ENCODE assay signal across 16 mouse cellular contexts in the genomic region with DNA sequence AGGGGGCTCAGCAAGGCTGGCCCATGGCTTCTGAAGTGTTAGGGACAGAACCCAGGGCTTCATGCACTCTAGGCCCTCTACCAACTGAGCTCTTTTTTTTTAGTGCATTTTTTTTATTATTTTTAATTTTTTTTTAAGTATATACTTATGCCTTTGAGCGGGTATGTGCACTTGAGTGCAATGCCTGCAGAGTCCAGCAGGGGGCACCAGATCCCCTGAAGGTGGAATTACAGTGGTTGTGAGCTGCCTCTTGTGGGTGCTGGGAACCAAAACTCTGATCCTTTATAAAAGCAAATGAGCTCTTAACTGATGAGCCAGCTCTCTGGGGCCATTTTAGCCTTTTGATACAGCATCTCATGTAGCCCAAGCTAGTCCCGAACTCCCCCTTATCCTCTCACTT. TPM values are rescaled to one million over a fixed set of nuclear protein-coding genes. Genes with fewer than 3 reads are reported as not detected.
A peak's percentile ranks its signal among the peaks of the same experiment; 100 is the strongest.
DNase-seq lines count a peak whose midpoint lies in the region; ATAC-seq and TF ChIP-seq lines count a peak whose summit lies in the region.
"Had no signal": no experiment of that assay in that cellular context is flagged by ENCODE, and none has a peak within 500 bp of the region (broad histone marks: within the 10 kb centered on the region; RNA-seq: fewer than 3 reads in every experiment).

No protein-coding gene starts in this region.

- no peaks in the 10 kb centered on the region for H3K27me3 ChIP-seq in E14TG2a.4 (ENCODE audit: insufficient read depth, low read length)
- no peaks in the 10 kb centered on the region for H3K27me3 ChIP-seq in G1E (ENCODE audit: insufficient read depth, low read length)
- H3K27me3 ChIP-seq in small intestine, adult 2 months (ENCODE audit: control insufficient read depth, insufficient read depth, low read length) = no peaks in the 10 kb centered on the region
- H3K27me3 ChIP-seq: embryonic facial prominence, embryonic 12.5 days; limb, embryonic 13.5 days had no signal

- TF ChIP-seq CTCF in layer of hippocampus, adult 2 months (conservative IDR thresholded peaks at IDR 0.05) = peak; percentile 67
- TF ChIP-seq CTCF in E14TG2a.4 (conservative IDR thresholded peaks at IDR 0.05; ENCODE audit: low read length) = peak; percentile 82
- TF ChIP-seq CTCF in G1E (IDR thresholded peaks at IDR 0.05; ENCODE audit: low read depth, low read length) = 0 out of 2 replicates have a peak, but pooled peaks have one; percentile 9
- TF ChIP-seq CTCF in small intestine, adult 2 months (IDR thresholded peaks at IDR 0.05; ENCODE audit: extremely low read depth, insufficient read length, insufficient replicate concordance, low read depth, low read length) = peak; percentile 41; the same call in 1 of the 2 replicates

- 96% methylated on average over 2 of the region's 2 CpGs for WGBS in small intestine, adult 2 months

- TF ChIP-seq POLR2A in small intestine, adult 2 months (IDR thresholded peaks at IDR 0.05; ENCODE audit: low read depth, low read length) = no peak

- H3K27ac ChIP-seq in layer of hippocampus, adult 2 months = no peak overlapping the region
- H3K27ac ChIP-seq in small intestine, adult 2 months (ENCODE audit: insufficient read depth, low read depth, low read length) = no peak overlapping the region
- H3K27ac ChIP-seq: embryonic facial prominence, embryonic 12.5 days; forebrain, embryonic 10.5 days; limb, embryonic 13.5 days had no signal

- no peak overlapping the region for H3K4me3 ChIP-seq in layer of hippocampus, adult 2 months
- H3K4me3 ChIP-seq in E14TG2a.4 (replicated peaks; ENCODE audit: low read length) = no peak overlapping the region
- H3K4me3 ChIP-seq in G1E (ENCODE audit: low read depth, low read length) = no peak overlapping the region
- no peak overlapping the region for H3K4me3 ChIP-seq in small intestine, adult 2 months (ENCODE audit: low read depth, low read length)
- H3K4me3 ChIP-seq: embryonic facial prominence, embryonic 12.5 days; forebrain, embryonic 10.5 days; limb, embryonic 13.5 days had no signal

- H3K9me3 ChIP-seq in E14TG2a.4 (ENCODE audit: low read length) = peaks cover 10% of the 10 kb centered on the region
- H3K9me3 ChIP-seq in G1E (replicated peaks) = peaks cover 6% of the 10 kb centered on the region
- H3K9me3 ChIP-seq: embryonic facial prominence, embryonic 12.5 days had no signal

- no peak for ATAC-seq in G1E (ENCODE audit: extremely low read depth, insufficient number of reproducible peaks, low FRiP score, poor library complexity, severe bottlenecking)
- ATAC-seq: inflammation-experienced regulatory T-cells, adult 6 months had no signal

- H3K4me1 ChIP-seq in E14TG2a.4 (replicated peaks; ENCODE audit: low read depth, low read length) (peaks cover 62% of the 10 kb centered on the region), G1E (ENCODE audit: insufficient read depth, low read depth, low read length) (peaks cover 12% of the 10 kb centered on the region)
- H3K4me1 ChIP-seq in small intestine, adult 2 months (ENCODE audit: control insufficient read depth, insufficient read depth, insufficient read length, low read length) = no peaks in the 10 kb centered on the region

- no peak for DNase-seq in layer of hippocampus, adult 2 months (ENCODE audit: low spot score in 2 of 2)
- DNase-seq in layer of hippocampus, adult 11-12 months (ENCODE audit: low spot score) = no peak
- DNase-seq in G1E (ENCODE audit: low spot score) = no peak
- no peak for DNase-seq in adrenal gland, postnatal 4 days (ENCODE audit: low spot score in 2 of 2)
- no peak for DNase-seq in ovary, postnatal 10 days (ENCODE audit: low spot score)
- DNase-seq: adrenal gland, postnatal 14 days; cerebellum, postnatal 36 days; heart, postnatal 36 days; kidney, postnatal 25 days; lung, postnatal 10 days had no signal

- H3K36me3 ChIP-seq in E14TG2a.4 (ENCODE audit: insufficient read depth, low read length) (peaks cover 15% of the 10 kb centered on the region; the same call in 1 of the 2 replicates), G1E (replicated peaks) (peaks cover 44% of the 10 kb centered on the region)
- no peaks in the 10 kb centered on the region for H3K36me3 ChIP-seq in small intestine, adult 2 months (ENCODE audit: control insufficient read depth, insufficient read depth, low read length)

RNA-seq across cellular contexts. Expression of a gene that starts 11.3 kb away (rescaled TPM):
- 10 to 100 TPM; 92.3 to 97.6 TPM for total RNA-seq in layer of hippocampus, adult 2 months (2021)
- total RNA-seq in G1E (2014; fragmentation: Nextera tagmentation) (3.1 and 4.1 TPM in 2 replicates), G1E (2017) (2.9 and 3.3 TPM in 2 replicates)
- polyA plus RNA-seq in G1E (2012) = 5.6 and 5.9 TPM in 2 replicates
- polyA plus RNA-seq in small intestine, adult 2 months (2012; rRNA removed) = 4.6 and 5.1 TPM in 2 replicates
- total RNA-seq in adrenal gland, postnatal 4 days (2021) = 10 to 100 TPM; 17.5 to 20.3 TPM

RNA-seq across cellular contexts. Expression of a gene that starts 25.6 kb away (rescaled TPM):
- 10 to 100 TPM; 30.0 to 32.7 TPM for total RNA-seq in layer of hippocampus, adult 2 months (2021)
- total RNA-seq in G1E (2014; fragmentation: Nextera tagmentation) = 21.7 and 36.1 TPM in 2 replicates
- 37.2 and 45.1 TPM in 2 replicates for total RNA-seq in G1E (2017)
- polyA plus RNA-seq in G1E (2012) = 61.2 and 65.9 TPM in 2 replicates
- polyA plus RNA-seq in small intestine, adult 2 months (2012; rRNA removed) = 48.1 and 90.7 TPM in 2 replicates
- total RNA-seq in adrenal gland, postnatal 4 days (2021) = 10 to 100 TPM; 54.9 to 55.5 TPM

RNA-seq across cellular contexts. Expression of a gene that starts 29.4 kb away (rescaled TPM):
- total RNA-seq in layer of hippocampus, adult 2 months (2021) = 10 to 100 TPM; 39.1 to 43.1 TPM
- total RNA-seq in G1E (2014; fragmentation: Nextera tagmentation) = 17.3 and 25.7 TPM in 2 replicates
- 8.0 and 8.7 TPM in 2 replicates for total RNA-seq in G1E (2017)
- 51.3 and 67.6 TPM in 2 replicates for polyA plus RNA-seq in G1E (2012)
- polyA plus RNA-seq in small intestine, adult 2 months (2012; rRNA removed) = 30.1 and 46.4 TPM in 2 replicates
- 10 to 100 TPM; 27.9 to 28.8 TPM for total RNA-seq in adrenal gland, postnatal 4 days (2021)

RNA-seq across cellular contexts. Expression of a gene that starts 30.2 kb away (rescaled TPM):
- 10 to 100 TPM; 49.9 to 53.4 TPM for total RNA-seq in layer of hippocampus, adult 2 months (2021)
- total RNA-seq in G1E (2014; fragmentation: Nextera tagmentation) (67.0 and 73.0 TPM in 2 replicates), G1E (2017) (79.3 and 110 TPM in 2 replicates)
- polyA plus RNA-seq in G1E (2012) = 176 and 203 TPM in 2 replicates
- 31.2 and 43.7 TPM in 2 replicates for polyA plus RNA-seq in small intestine, adult 2 months (2012; rRNA removed)
- 10 to 100 TPM; 49.7 to 50.1 TPM for total RNA-seq in adrenal gland, postnatal 4 days (2021)

RNA-seq across cellular contexts. Expression of a gene that starts 43.5 kb away (rescaled TPM):
- total RNA-seq in layer of hippocampus, adult 2 months (2021) = 10 to 100 TPM; 29.4 to 30.3 TPM
- total RNA-seq in G1E (2014; fragmentation: Nextera tagmentation) (not detected in 2 replicates), G1E (2017) (not detected in 2 replicates)
- 0.41 and 0.72 TPM in 2 replicates for polyA plus RNA-seq in G1E (2012)
- polyA plus RNA-seq in small intestine, adult 2 months (2012; rRNA removed) = 3.0 and 7.0 TPM in 2 replicates
- total RNA-seq in adrenal gland, postnatal 4 days (2021) = 10 to 100 TPM; 10.1 to 12.3 TPM
- polyA plus RNA-seq: inflammation-experienced regulatory T-cells, adult 6 months had no signal

Comparison
In these comparisons a context has a peak if more than half of its experiments do, and no peak if none do; other contexts are left out.
1. CTCF ChIP-seq: peak in every context shown above with its lines; median percentile 82 in E14TG2a.4; 67 in layer of hippocampus, adult 2 months; 41 in small intestine, adult 2 months; 9 in G1E.
2. RNA of a gene that starts 11.3 kb away (total RNA-seq): 92.3 to 97.6 TPM in layer of hippocampus, adult 2 months; 17.5 to 20.3 TPM in adrenal gland, postnatal 4 days and 2.9 to 4.1 TPM in G1E; every median in the first group is over 4 times any median in the second.